ENCODE assay signal across 8 mouse cellular contexts in the genomic region with DNA sequence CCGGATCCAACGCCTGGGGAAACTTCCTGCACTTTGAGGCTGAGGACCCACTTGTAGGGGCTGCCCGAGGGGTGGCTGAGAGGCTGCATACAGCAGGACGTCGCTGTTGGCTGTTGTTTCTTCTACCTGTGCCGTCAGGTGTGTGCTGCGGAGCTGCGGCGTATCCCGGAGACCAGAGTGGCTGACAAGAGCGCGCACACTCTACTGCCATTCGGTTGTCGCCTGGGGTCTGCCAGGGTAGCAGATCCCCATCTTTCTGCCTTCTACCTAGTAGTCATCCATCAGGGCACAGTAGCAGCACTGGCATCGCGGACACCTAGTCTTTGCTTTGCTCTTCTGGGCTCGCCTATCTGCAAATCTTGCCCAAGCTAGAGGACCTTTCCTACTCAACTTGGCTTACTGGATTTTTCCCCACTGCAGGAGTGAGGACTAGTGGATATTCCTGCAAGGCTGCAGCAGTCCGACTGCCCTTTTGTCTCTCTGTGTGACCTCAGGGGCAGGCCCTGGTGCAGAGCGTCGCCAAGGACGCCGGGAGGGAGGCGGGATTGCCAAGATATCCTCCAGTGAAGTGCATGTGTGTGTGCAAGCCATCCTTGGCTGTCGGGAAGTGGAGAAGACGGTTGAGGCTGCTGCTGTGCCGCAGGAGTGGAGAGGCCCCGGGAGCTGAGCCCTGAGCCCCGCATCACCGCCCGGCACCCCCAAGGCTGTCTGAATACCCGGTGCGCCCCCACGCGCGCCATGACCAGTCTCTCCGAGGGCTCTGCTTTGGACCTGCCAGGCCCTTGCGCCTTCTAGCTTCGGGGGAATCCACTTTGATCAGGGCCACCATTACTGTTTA. TPM values are rescaled to one million over a fixed set of nuclear protein-coding genes. Genes with fewer than 3 reads are reported as not detected.
DNase-seq lines count a peak whose midpoint lies in the region; ATAC-seq and TF ChIP-seq lines count a peak whose summit lies in the region.

No protein-coding gene starts in this region.

- TF ChIP-seq EP300 in heart, adult 2 months (IDR thresholded peaks at IDR 0.05; ENCODE audit: insufficient read depth, low read depth, low read length), result no peak
- TF ChIP-seq EP300 in liver, embryonic 14.5 days (IDR thresholded peaks at IDR 0.05; ENCODE audit: low read depth), result no peak

- H3K9me3 ChIP-seq in liver, embryonic 14.5 days (ENCODE audit: control insufficient read depth, low read length), result no peaks in the 10 kb centered on the region

- H3K4me2 ChIP-seq in liver, embryonic 14.5 days (ENCODE audit: low read depth), result peak overlapping the region; percentile 82

- no peaks in the 10 kb centered on the region for H3K79me2 ChIP-seq in heart, adult 2 months (replicated peaks; ENCODE audit: control insufficient read depth, insufficient read depth, low read length)

- 0 out of 2 replicates have a peak, but pooled peaks cover 2% of the 10 kb centered on the region for H3K4me1 ChIP-seq in heart, adult 2 months (ENCODE audit: control insufficient read depth, insufficient read depth, low read length)
- no peaks in the 10 kb centered on the region for H3K4me1 ChIP-seq in liver, embryonic 14.5 days (replicated peaks; ENCODE audit: control insufficient read depth in 2 of 2, insufficient read depth in 2 of 2, low read length in 1 of 2)

- ATAC-seq in frontal cortex, adult (ENCODE audit: low TSS enrichment), result peak; percentile 24; the same call in 1 of the 2 replicates
- no peak for ATAC-seq in liver, embryonic 14.5 days (ENCODE audit: insufficient read depth)
- no peak for ATAC-seq in activated CD4-positive, CD25-positive, alpha-beta regulatory T cell, adult 4 months

- TF ChIP-seq POLR2A in heart, adult 2 months (IDR thresholded peaks at IDR 0.05; ENCODE audit: insufficient read depth, low read depth, low read length), result no peak

- peaks cover 5% of the 10 kb centered on the region; the same call in 1 of the 2 replicates for H3K27me3 ChIP-seq in heart, adult 2 months (ENCODE audit: control insufficient read depth, insufficient read depth, low read length)
- H3K27me3 ChIP-seq in liver, embryonic 14.5 days (ENCODE audit: control insufficient read depth, insufficient read depth, low read length), result peaks cover 38% of the 10 kb centered on the region

- no peak overlapping the region for H3K9ac ChIP-seq in heart, adult 2 months (ENCODE audit: low read depth, low read length)
- no peak overlapping the region for H3K9ac ChIP-seq in liver, embryonic 14.5 days (replicated peaks)

- H3K36me3 ChIP-seq in heart, adult 2 months (ENCODE audit: control insufficient read depth, insufficient read depth, low read length), result no peaks in the 10 kb centered on the region
- H3K36me3 ChIP-seq in liver, embryonic 14.5 days (replicated peaks; ENCODE audit: control insufficient read depth, insufficient read depth, low read depth), result no peaks in the 10 kb centered on the region

- intact Hi-C loops in heart, adult 2 months (cut with DNase I), result no loop called here

- 4% methylated on average over 38 of the region's 38 CpGs for WGBS in heart, adult 2 months
- 2% methylated on average over 38 of the region's 38 CpGs for WGBS in liver, embryonic 14.5 days (ENCODE audit: insufficient replicate concordance)

- H3K4me3 ChIP-seq in heart, adult 2 months, result peak overlapping the region; percentile 59
- H3K4me3 ChIP-seq in liver, embryonic 14.5 days (ENCODE audit: insufficient read depth in 1 of 2, low read depth in 2 of 2, low read length in 2 of 2), result peak overlapping the region; percentile 42 to 55

- DNase-seq in frontal cortex, postnatal 36 days (ENCODE audit: low spot score in 2 of 2), result no peak
- DNase-seq in adrenal gland, postnatal 36 days, result peak; percentile 16 to 44
- DNase-seq in heart, adult 2 months, result peak; percentile 25 to 50
- peak; percentile 36 for DNase-seq in kidney, adult 11 months
- no peak for DNase-seq in liver, embryonic 14.5 days (ENCODE audit: low read depth in 3 of 3, low spot score in 3 of 3)
- peak; percentile 65 for DNase-seq in retina, embryonic 14.5 days (ENCODE audit: low spot score)

- no peak overlapping the region for H3K27ac ChIP-seq in heart, adult 2 months
- H3K27ac ChIP-seq in liver, embryonic 14.5 days, result no peak overlapping the region

- no peak for TF ChIP-seq CTCF in heart, adult 2 months (IDR thresholded peaks at IDR 0.05)
- no peak for TF ChIP-seq CTCF in liver, embryonic 14.5 days (IDR thresholded peaks at IDR 0.05; ENCODE audit: low read depth)

RNA-seq across cellular contexts. Expression of gene Slit2, which starts 1.0 kb away (rescaled TPM):
- 10 to 100 TPM in 1 of 2 experiments, 1 to 10 TPM in 1; 4.4 to 30.0 TPM for total RNA-seq in adrenal gland, postnatal 36 days (2021)
- total RNA-seq in heart, adult 2 months (2021), result 1 to 10 TPM; 3.3 to 4.5 TPM
- polyA plus RNA-seq in heart, adult 2 months (2012; rRNA removed), result 1.8 and 3.1 TPM in 2 replicates
- 0.28 and 0.41 TPM in 2 replicates for polyA plus RNA-seq in liver, embryonic 14.5 days (2012; rRNA removed)
- 0.32 and 0.45 TPM in 2 replicates for polyA plus RNA-seq in liver, embryonic 14.5 days (2014; fragmentation: Nextera tagmentation; extraction: Ambion mirVana)
- polyA plus RNA-seq in activated CD4-positive, CD25-positive, alpha-beta regulatory T cell, adult 4 months (2017; shearing (Covaris generic)), result under 1 TPM in 1 of 2 experiments, not detected in 1; 0.85 TPM

Comparison
In these comparisons a context has a peak if more than half of its experiments do, and no peak if none do; other contexts are left out.
1. DNase-seq: peak in adrenal gland, postnatal 36 days (2 of 2), heart, adult 2 months (2 of 2), kidney, adult 11 months (single experiment) and retina, embryonic 14.5 days (single experiment); none in frontal cortex, postnatal 36 days (0 of 2) and liver, embryonic 14.5 days (0 of 3).